Mouse (Mus musculus) MEL-GATA-1-ER (cell line): ENCODE data around the gene Slc23a4.
A peak's percentile ranks its signal among the peaks of the same experiment; 100 is the strongest.

Experiments
- DNase-seq: peaks from one replicate; pipeline ENCODE4 v3.0.0-alpha.2; 2012; ENCODE audit warnings: low read depth; ENCODE audit errors: extremely low read depth

Slc23a4 gene

DNA sequence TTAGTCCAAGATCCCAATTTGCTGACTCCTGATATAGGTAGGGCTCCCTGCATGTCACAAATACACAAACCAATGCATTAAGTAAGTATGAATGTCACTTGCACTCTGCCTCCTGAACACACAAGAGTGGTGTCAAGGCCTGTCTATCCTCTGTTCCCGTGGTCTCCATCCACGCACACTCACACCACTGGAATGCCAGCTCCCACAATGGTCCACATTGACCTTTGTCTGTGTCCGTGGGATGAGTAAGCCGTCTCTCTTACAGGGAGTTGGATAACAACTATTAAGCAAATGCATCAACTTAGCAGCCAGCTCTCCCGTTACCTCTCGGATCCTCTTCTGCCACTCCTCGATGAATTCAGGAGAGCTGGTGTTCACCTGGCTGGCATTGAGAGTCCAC, 29.1 kb downstream of the Slc23a4 start:
- no peak for DNase-seq

- peak; percentile 1 for DNase-seq
Observed at GRCm38 (mm10) chr6:34955862-34956241, 32.4 kb downstream of the Slc23a4 start.

DNA sequence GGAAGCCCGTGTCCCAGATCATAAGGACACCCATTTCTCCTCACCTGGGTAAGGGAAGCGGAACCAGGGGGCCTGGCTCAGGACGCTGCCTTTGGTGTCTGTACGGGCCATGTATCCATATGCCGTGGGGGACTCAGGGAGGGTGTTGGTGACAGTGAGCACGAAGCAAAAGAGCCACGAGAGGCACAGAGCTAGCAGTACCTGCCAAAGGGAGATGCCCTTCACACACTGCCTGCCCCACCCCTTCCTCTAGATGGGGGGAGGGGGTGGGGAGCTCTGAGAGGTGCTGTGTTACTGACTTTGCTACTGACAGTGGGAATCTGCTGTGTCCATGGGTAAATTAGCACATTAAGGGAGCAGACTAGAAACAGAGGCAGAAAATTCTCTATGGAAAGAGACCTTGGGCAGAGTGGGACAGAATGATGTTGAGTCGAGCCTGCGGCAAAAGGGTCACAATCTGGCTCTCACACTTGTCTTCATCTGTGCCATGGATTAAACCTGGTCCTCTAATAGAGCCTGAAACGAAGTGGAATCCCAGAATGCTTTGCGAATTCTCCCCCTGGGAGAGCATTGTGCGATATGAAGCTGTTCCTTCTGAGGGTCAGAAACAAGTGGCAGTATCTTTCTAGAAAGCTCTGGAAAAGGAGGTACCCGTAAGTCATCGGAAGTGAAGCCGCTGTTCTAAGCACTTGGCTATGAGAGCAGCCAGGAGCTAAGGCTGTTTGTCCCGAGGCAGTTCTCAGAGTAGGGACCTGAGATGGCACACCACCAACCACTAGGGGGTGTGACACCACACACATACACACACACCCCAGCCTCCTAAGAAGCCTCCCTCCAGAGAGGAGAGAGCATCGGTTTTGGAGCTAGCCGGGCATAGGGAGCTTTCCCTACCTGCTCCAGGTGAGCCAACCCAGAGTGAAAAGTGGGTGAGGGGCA, 33.0 kb downstream of the Slc23a4 start:
- DNase-seq: peak; percentile 46

- no peak for DNase-seq
Observed at GRCm38 (mm10) chr6:34951956-34952667, 36.1 kb downstream of the Slc23a4 start.

- DNase-seq: no peak
Observed at GRCm38 (mm10) chr6:34951518-34951917, 36.7 kb downstream of the Slc23a4 start.

- no peak for DNase-seq
Observed at GRCm38 (mm10) chr6:34948461-34948860, 39.7 kb downstream of the Slc23a4 start.

- DNase-seq: no peak
Observed at GRCm38 (mm10) chr6:34946486-34947079, 41.6 kb downstream of the Slc23a4 start.

- DNase-seq: no peak
Observed at GRCm38 (mm10) chr6:34943499-34943898, 44.7 kb downstream of the Slc23a4 start.

DNA sequence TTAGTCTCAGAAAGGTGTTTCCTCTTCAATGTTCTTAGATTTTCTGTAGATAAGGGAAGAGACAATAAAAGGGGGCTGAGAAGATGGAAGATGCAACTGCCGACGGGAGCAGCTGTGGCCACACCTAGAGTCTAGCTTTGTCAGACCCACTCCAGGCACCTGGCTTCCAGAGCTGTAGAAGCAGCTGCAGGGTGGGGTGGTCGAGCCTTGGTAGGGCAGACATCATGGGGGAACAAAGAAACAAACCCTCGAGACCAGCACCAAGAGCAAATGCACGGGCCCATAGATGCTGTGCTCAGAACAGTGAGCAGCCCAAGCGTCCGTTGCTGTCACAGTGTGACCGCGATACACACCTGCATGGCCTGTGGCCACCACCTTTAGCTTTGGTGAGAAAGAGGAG, 45.8 kb downstream of the Slc23a4 start:
- DNase-seq: no peak

DNA sequence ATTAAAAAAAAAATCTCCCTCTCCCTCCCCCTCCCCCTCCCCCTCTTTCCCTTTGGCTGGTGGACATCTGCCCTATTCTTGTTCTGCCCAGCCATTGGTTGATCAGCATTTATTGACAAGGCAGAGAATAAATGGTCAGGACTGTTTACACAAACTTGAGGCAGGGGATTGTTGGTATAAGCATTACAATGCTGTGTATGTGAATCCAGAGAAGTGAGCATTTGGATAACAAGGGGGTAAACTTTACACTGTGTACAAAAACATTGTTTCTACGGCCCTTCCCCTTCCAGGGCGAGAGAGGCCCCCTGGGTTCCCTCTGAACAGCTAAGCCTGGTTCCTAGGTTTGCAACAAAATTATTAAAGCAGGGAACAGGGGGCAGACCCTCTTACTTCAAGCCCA, 46.7 kb downstream of the Slc23a4 start:
- no peak for DNase-seq

DNA sequence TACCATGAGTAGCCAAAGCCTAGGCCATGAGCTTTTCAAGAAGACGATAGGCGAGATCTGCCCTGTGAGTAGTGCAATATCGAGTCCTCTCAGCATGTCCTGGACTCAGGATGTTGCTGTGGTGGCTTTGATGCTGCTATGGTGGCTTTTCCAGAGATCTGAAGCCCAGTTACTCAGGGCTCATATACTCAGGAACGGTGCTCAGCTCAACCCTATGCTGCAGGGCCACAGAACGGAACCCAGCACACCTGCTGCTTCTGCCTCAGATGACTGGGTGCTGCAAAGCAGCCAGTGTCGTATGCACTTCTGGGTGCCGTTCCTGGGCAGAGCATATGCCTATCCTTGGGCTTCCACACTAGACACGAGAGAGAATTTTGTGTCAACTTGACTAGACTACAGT, 48.8 kb downstream of the Slc23a4 start:
- no peak for DNase-seq

GRCm38 (mm10) chr6:34938929-34939325, 49.3 kb downstream of the Slc23a4 start:
- DNase-seq: no peak

DNA sequence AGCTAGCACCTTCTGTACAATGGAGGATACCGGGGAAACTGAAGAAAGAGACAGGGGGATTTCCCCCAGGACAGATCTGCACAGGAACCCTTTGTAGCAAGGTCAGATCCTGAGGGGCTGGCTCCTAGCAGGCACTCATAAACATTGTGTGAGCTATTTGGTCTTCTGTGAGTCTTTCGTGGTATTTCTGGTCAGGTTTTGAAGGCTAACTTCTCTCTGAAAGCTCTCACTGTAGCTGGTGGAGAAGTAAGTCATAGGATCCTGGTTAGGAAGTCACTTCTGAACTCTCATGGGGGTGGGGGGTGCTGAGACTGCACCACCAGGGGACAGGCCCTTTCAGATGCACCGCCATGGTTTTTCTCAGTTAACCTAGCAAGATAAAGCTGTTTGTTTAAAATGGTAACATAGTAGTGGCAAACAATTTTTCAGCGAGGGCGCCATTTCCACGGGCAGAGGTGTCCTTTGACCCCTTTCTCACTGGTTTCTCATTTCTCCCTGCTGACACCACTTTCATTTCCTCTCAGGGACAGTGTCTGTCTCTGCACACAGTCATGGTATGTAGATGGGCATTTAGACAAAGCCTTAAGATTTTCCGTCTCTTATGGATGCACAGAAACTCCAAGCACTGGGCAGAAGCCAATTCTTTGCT, 49.8 kb downstream of the Slc23a4 start:
- DNase-seq: no peak

- no peak for DNase-seq
Observed at GRCm38 (mm10) chr6:34936743-34937142, 51.5 kb downstream of the Slc23a4 start.

DNA sequence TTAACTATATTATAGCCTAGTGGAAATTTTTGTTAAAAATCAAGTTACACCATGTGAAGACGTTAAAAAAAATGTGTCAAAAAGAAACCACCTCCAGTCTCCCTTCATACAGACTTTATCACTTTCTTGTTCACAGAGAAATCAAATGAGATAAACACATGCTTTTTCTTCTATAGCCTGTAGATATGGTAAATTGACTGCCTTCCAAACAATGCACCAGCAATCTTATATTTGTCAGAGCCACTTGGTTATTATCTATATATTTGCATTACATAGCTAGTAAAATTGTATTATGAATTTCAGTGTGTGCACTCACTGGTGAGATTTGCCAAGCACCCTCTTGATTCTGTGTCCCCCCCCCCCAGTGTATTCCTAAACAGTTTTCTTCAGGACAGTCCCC, 55.6 kb downstream of the Slc23a4 start:
- DNase-seq: no peak

DNA sequence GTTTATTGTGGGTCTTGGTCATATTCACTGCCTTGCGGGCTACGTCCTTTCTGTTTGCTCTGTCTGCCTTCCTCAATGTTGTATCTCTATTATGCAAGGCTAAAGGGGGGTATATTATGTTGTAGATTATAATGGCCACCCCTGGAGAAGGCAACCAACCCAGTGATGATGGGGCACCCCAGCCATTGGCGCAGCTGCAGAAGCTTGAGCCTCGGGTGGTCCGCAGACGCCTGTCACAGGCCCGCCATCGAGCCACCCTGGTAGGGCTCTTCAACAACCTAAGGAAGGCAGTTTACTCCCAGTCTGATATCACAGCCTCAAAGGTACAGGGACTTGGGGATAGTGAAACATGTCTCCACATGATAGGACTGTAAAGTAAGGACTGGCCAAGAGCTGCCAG, 60.6 kb downstream of the Slc23a4 start:
- DNase-seq: no peak

GRCm38 (mm10) chr6:34927156-34927555, 61.0 kb downstream of the Slc23a4 start:
- no peak for DNase-seq

DNA sequence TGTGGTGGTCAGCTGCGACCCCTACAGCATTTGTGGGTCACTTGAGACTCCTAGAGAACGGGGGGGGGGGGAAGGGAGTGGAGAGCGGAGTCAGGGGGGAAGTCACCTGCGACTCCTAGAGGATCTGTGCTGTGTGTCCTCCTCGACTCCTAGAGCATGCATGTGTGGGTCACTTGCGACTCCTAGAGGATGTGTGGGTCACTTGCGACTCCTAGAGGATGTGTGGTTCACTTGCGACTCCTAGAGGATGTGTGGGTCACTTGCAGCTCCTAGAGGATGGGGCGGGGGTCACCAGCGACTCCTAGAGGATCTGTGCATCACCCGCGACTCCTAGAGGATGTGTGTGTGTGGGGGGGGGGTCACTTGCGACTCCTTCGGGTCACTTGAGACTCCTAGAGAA, 66.3 kb downstream of the Slc23a4 start:
- peak; percentile 65 for DNase-seq

DNA sequence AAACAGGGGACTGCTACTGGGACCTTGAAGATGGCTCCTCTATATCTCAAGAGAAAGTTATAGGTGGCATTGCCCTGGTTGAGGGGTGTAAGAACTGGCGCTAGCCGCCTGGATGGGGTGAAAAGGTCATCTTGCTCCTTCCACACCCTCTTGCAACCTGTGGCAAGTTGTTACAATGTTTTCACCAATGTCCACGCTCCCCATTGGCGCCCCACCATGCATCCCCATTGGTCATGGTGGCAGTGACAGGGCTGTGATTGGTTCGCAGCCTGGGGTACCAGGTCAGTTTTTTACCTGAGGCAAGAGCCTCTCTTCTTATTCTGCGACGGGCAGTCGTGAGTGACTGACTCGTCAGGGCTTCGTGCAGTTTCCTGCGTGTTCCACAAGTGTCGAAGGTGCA, 67.6 kb downstream of the Slc23a4 start:
- no peak for DNase-seq

GRCm38 (mm10) chr6:34919956-34920355, 68.2 kb downstream of the Slc23a4 start, which contains the start of gene Stra8:
Gene Stra8 (plus strand): TSS chr6:34920163.
- no peak for DNase-seq

DNA sequence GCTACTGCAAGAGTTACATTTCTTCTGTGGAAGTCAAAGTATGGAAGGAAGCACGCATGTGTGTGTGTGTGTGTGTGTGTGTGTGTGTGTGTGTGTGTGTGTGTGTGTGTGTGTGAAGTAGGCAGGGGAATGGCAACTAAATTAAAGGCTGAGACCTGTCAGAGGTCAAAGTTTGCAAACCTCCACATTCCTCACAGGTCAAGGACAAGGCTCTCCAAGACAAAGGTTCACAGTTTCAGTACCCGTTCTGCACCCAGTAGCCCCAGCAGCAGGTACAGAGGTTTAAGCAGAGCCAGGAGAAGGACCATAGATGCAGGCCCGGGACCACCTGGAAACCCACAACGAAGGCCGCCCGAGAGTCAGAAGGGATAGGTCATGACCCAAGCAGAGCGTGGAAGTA, 69.1 kb downstream of the Slc23a4 start:
- DNase-seq: no peak

GRCm38 (mm10) chr6:34914462-34914861, 73.7 kb downstream of the Slc23a4 start:
- no peak for DNase-seq
